Comparison of ENCODE assay signal across 9 mouse cellular contexts in the genomic region with DNA sequence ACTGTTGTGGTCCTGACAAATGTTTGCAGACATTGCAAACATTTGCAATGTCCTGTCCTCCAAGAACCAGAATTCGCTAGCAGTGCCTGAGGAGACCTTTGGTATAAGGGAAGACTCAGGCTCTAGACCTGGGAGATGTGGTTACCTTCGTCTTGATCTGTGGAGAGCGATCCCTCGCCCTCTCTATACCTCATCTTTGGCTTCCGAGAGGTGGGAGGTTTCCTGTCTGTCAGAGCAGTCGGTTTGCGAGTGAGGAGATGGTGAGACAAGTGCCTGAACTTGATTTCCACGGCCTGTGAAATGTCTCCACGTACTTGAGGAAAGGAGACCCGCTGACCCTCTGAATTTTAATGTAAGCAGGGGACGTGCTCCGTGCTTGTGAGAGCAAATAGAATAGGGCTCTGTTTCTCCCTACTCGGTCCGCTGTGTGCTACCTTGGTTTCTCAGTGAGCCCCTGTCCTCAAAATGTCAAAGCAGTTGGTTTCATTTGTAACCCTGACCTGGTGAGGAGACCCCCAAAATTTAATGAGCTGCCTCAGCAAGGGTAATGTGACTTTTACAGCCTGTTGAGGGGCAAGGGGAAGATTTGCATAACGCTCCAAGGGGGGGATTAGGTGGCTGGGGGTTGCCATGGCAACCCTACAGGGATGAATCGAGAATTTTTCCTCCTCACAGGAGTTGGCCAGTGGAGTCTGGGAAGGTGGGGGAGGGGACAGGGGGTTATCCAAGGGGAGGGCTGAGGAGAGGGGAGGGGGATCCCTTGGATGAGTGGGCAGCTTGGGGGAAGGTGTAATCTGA. TPM values are rescaled to one million over a fixed set of nuclear protein-coding genes. Genes with fewer than 3 reads are reported as not detected.
DNase-seq lines count a peak whose midpoint lies in the region; ATAC-seq and TF ChIP-seq lines count a peak whose summit lies in the region.
"Had no signal": no experiment of that assay in that cellular context is flagged by ENCODE, and none has a peak within 500 bp of the region (broad histone marks: within the 10 kb centered on the region; RNA-seq: fewer than 3 reads in every experiment).

No protein-coding gene starts in this region.

- WGBS in stomach, embryonic 14.5 days, result 30% methylated on average over 16 of the region's 16 CpGs
- 62% methylated on average over 16 of the region's 16 CpGs for WGBS in stomach, postnatal 0 days
- WGBS in forebrain, embryonic 13.5 days, result 5% methylated on average over 16 of the region's 16 CpGs
- WGBS in limb, embryonic 13.5 days, result 11% methylated on average over 16 of the region's 16 CpGs

- no peak for ATAC-seq in stomach, embryonic 14.5 days (ENCODE audit: insufficient number of reproducible peaks, insufficient read depth, low FRiP score, low read depth)
- no peak for ATAC-seq in stomach, postnatal 0 days (ENCODE audit: low FRiP score, low TSS enrichment)
- ATAC-seq in forebrain, embryonic 13.5 days, result peak; percentile 23; the same call in 1 of the 2 replicates
- no peak; the same call in 1 of the 2 replicates for ATAC-seq in limb, embryonic 13.5 days (ENCODE audit: low FRiP score, low read depth)
- ATAC-seq in megakaryocyte progenitor cell, adult 5-6 weeks (replicated peaks; ENCODE audit: poor library complexity), result no peak

- H3K4me1 ChIP-seq in stomach, embryonic 14.5 days (ENCODE audit: control insufficient read depth, insufficient read depth, low read length), result peaks cover 46% of the 10 kb centered on the region
- H3K4me1 ChIP-seq in stomach, postnatal 0 days (replicated peaks; ENCODE audit: control insufficient read depth, insufficient read depth), result peaks cover 8% of the 10 kb centered on the region; the same call in 1 of the 2 replicates
- peaks cover 99% of the 10 kb centered on the region for H3K4me1 ChIP-seq in forebrain, embryonic 13.5 days
- peaks cover 99% of the 10 kb centered on the region for H3K4me1 ChIP-seq in limb, embryonic 13.5 days

- no peaks in the 10 kb centered on the region for H3K9me3 ChIP-seq in stomach, embryonic 14.5 days (ENCODE audit: control insufficient read depth, low read depth, low read length)
- H3K9me3 ChIP-seq in stomach, postnatal 0 days (ENCODE audit: control insufficient read depth, low read length), result no peaks in the 10 kb centered on the region
- H3K9me3 ChIP-seq in forebrain, embryonic 13.5 days (replicated peaks), result no peaks in the 10 kb centered on the region
- H3K9me3 ChIP-seq in limb, embryonic 13.5 days, result no peaks in the 10 kb centered on the region

- TF ChIP-seq EP300 in stomach, postnatal 0 days (optimal IDR thresholded peaks at IDR 0.05), result no peak

- H3K27me3 ChIP-seq in stomach, embryonic 14.5 days (ENCODE audit: control insufficient read depth, insufficient read depth, low read length), result no peaks in the 10 kb centered on the region
- H3K27me3 ChIP-seq in stomach, postnatal 0 days (ENCODE audit: control insufficient read depth, insufficient read depth, low read length), result no peaks in the 10 kb centered on the region
- H3K27me3 ChIP-seq in forebrain, embryonic 13.5 days, result no peaks in the 10 kb centered on the region; the same call in 1 of the 2 replicates
- no peaks in the 10 kb centered on the region for H3K27me3 ChIP-seq in limb, embryonic 13.5 days

- no peak overlapping the region for H3K4me3 ChIP-seq in stomach, embryonic 14.5 days (ENCODE audit: low read depth, low read length)
- no peak overlapping the region for H3K4me3 ChIP-seq in stomach, postnatal 0 days (ENCODE audit: low read depth, low read length)
- peak overlapping the region; percentile 10; the same call in 1 of the 2 replicates for H3K4me3 ChIP-seq in forebrain, embryonic 13.5 days
- peak overlapping the region; percentile 3; the same call in 1 of the 2 replicates for H3K4me3 ChIP-seq in limb, embryonic 13.5 days
- H3K4me3 ChIP-seq in layer of hippocampus, adult 2 months, result no peak overlapping the region

- TF ChIP-seq CTCF in stomach, postnatal 0 days (IDR thresholded peaks at IDR 0.05; ENCODE audit: low read depth), result no peak
- TF ChIP-seq CTCF in layer of hippocampus, adult 2 months (conservative IDR thresholded peaks at IDR 0.05), result no peak

- no peak for DNase-seq in stomach, postnatal 0 days (ENCODE audit: low spot score)
- DNase-seq in retina, embryonic 14.5 days (ENCODE audit: low spot score), result peak; percentile 75
- no peak for DNase-seq in layer of hippocampus, adult 11-12 months (ENCODE audit: low spot score)
- no peak for DNase-seq in layer of hippocampus, adult 2 months (ENCODE audit: low spot score in 2 of 2)
- DNase-seq: kidney, adult 2 months had no signal

- no peak overlapping the region for H3K27ac ChIP-seq in stomach, embryonic 14.5 days (ENCODE audit: low read length)
- no peak overlapping the region for H3K27ac ChIP-seq in stomach, postnatal 0 days (replicated peaks)
- H3K27ac ChIP-seq in forebrain, embryonic 13.5 days, result peak overlapping the region; percentile 60
- H3K27ac ChIP-seq in limb, embryonic 13.5 days, result no peak overlapping the region; the same call in 1 of the 2 replicates
- H3K27ac ChIP-seq in layer of hippocampus, adult 2 months, result no peak overlapping the region

- peaks cover 54% of the 10 kb centered on the region for H3K36me3 ChIP-seq in stomach, embryonic 14.5 days (ENCODE audit: control insufficient read depth, insufficient read depth, low read length)
- peaks cover 12% of the 10 kb centered on the region for H3K36me3 ChIP-seq in stomach, postnatal 0 days (ENCODE audit: control insufficient read depth, insufficient read depth, low read length)
- peaks cover 57% of the 10 kb centered on the region for H3K36me3 ChIP-seq in forebrain, embryonic 13.5 days (ENCODE audit: poor library complexity, severe bottlenecking)
- peaks cover 84% of the 10 kb centered on the region for H3K36me3 ChIP-seq in limb, embryonic 13.5 days

- no peak overlapping the region for H3K9ac ChIP-seq in stomach, embryonic 14.5 days (replicated peaks; ENCODE audit: low read depth, low read length)
- no peak overlapping the region for H3K9ac ChIP-seq in stomach, postnatal 0 days (ENCODE audit: low read length)
- 0 out of 2 replicates have a peak overlapping the region, but pooled peaks have one; percentile 5 for H3K9ac ChIP-seq in forebrain, embryonic 13.5 days
- H3K9ac ChIP-seq in limb, embryonic 13.5 days, result no peak overlapping the region

- H3K4me2 ChIP-seq in stomach, embryonic 14.5 days (replicated peaks; ENCODE audit: low read depth, low read length), result 0 out of 2 replicates have a peak overlapping the region, but pooled peaks have one; percentile 1
- no peak overlapping the region for H3K4me2 ChIP-seq in stomach, postnatal 0 days (replicated peaks; ENCODE audit: low read depth)
- H3K4me2 ChIP-seq in forebrain, embryonic 13.5 days, result peak overlapping the region; percentile 49
- peak overlapping the region; percentile 44 for H3K4me2 ChIP-seq in limb, embryonic 13.5 days (replicated peaks)

RNA-seq across cellular contexts. Expression of gene Tle3, which starts 12.7 kb away (rescaled TPM):
- 31.9 and 32.3 TPM in 2 replicates for polyA plus RNA-seq in stomach, embryonic 14.5 days (2014; fragmentation: Nextera tagmentation; extraction: Ambion mirVana)
- polyA plus RNA-seq in stomach, postnatal 0 days (2015; fragmentation: Nextera tagmentation; extraction: Ambion mirVana), result 16.8 and 18.2 TPM in 2 replicates
- polyA plus RNA-seq in forebrain, embryonic 13.5 days (2015; fragmentation: Nextera tagmentation; extraction: Ambion mirVana), result 36.6 and 39.2 TPM in 2 replicates
- 50.1 and 50.6 TPM in 2 replicates for polyA plus RNA-seq in limb, embryonic 13.5 days (2015; fragmentation: Nextera tagmentation; extraction: Ambion mirVana)
- 10 to 100 TPM; 53.1 to 57.2 TPM for total RNA-seq in layer of hippocampus, adult 2 months (2021)
- 65.2 and 66.2 TPM in 2 replicates for total RNA-seq in megakaryocyte progenitor cell, adult 5-6 weeks (2015)
- total RNA-seq in megakaryocyte progenitor cell, adult 5-6 weeks (2017), result 48.0 and 50.5 TPM in 2 replicates

Comparison
In these comparisons a context has a peak if more than half of its experiments do, and no peak if none do; other contexts are left out.
1. H3K4me3 ChIP-seq: peak in forebrain, embryonic 13.5 days (single experiment) and limb, embryonic 13.5 days (single experiment); none in stomach, embryonic 14.5 days (single experiment), stomach, postnatal 0 days (single experiment) and layer of hippocampus, adult 2 months (single experiment).